Mouse (Mus musculus) C2C12 (cell line): ENCODE results near the gene Ano6.

ENCODE experiments used
- CEBPB ChIP-seq: IDR thresholded peaks from one replicate; pipeline ENCODE4 v1.6.1; 2011; ENCODE audit warnings: low read depth, mild to moderate bottlenecking, control low read depth, moderate library complexity
- CTCF ChIP-seq: IDR thresholded peaks from one replicate; pipeline ENCODE4 v1.5.1; 2011; ENCODE audit not compliant: control insufficient read depth, insufficient read depth, insufficient read length
- MAX ChIP-seq: IDR thresholded peaks from one replicate; pipeline ENCODE4 v1.6.1; 2011; ENCODE audit warnings: mild to moderate bottlenecking, control low read depth

- TF ChIP-seq CTCF = no peak
- no peak for TF ChIP-seq MAX
- TF ChIP-seq CEBPB = no peak
Observed at GRCm38 (mm10) chr15:95882436-95882835, 91.8 kb downstream of the Ano6 start.
